Mouse (Mus musculus): Measurements from ENCODE around the gene Cerkl.
A peak's percentile ranks its signal among the peaks of the same experiment; 100 is the strongest.

The Cerkl gene

GRCm38 (mm10) chr2:79372154-79372467 is 84.5 kb downstream of the Cerkl start:
- DNase-seq (ENCODE audit: low spot score), result no peak

- no peak for DNase-seq (ENCODE audit: low spot score)
Observed at GRCm38 (mm10) chr2:79371326-79372153, 85.0 kb downstream of the Cerkl start.

GRCm38 (mm10) chr2:79370711-79371312 is 85.8 kb downstream of the Cerkl start:
- DNase-seq (ENCODE audit: low spot score), result no peak

GRCm38 (mm10) chr2:79369905-79370304 is 86.7 kb downstream of the Cerkl start:
- DNase-seq (ENCODE audit: low spot score), result no peak

GRCm38 (mm10) chr2:79369061-79369524 is 87.5 kb downstream of the Cerkl start:
- DNase-seq (ENCODE audit: low spot score), result peak; percentile 32

GRCm38 (mm10) chr2:79368661-79369060 is 87.9 kb downstream of the Cerkl start:
- no peak for DNase-seq (ENCODE audit: low spot score)

GRCm38 (mm10) chr2:79367451-79368450 is 88.8 kb downstream of the Cerkl start:
- DNase-seq (ENCODE audit: low spot score), result peak; percentile 56

- no peak for DNase-seq (ENCODE audit: low spot score)
Observed at GRCm38 (mm10) chr2:79363920-79364319, 92.7 kb downstream of the Cerkl start.

GRCm38 (mm10) chr2:79362029-79362428 is 94.6 kb downstream of the Cerkl start:
- no peak for DNase-seq (ENCODE audit: low spot score)

GRCm38 (mm10) chr2:79357835-79358234 is 98.8 kb downstream of the Cerkl start:
- DNase-seq (ENCODE audit: low spot score), result no peak

- DNase-seq (ENCODE audit: low spot score), result no peak
Observed at GRCm38 (mm10) chr2:79354773-79355172, 101.8 kb downstream of the Cerkl start.

- no peak for DNase-seq (ENCODE audit: low spot score)
Observed at GRCm38 (mm10) chr2:79352100-79352802, 104.3 kb downstream of the Cerkl start.

GRCm38 (mm10) chr2:79351179-79352099 is 105.1 kb downstream of the Cerkl start:
- peak; percentile 69 for DNase-seq (ENCODE audit: low spot score)

- DNase-seq (ENCODE audit: low spot score), result no peak
Observed at GRCm38 (mm10) chr2:79343115-79343514, 113.5 kb downstream of the Cerkl start.

GRCm38 (mm10) chr2:79339003-79339402 is 117.6 kb downstream of the Cerkl start:
- DNase-seq (ENCODE audit: low spot score), result no peak

GRCm38 (mm10) chr2:79336141-79336540 is 120.4 kb downstream of the Cerkl start:
- DNase-seq (ENCODE audit: low spot score), result no peak

- no peak for DNase-seq (ENCODE audit: low spot score)
Observed at GRCm38 (mm10) chr2:79334661-79335060, 121.9 kb downstream of the Cerkl start.

GRCm38 (mm10) chr2:79328079-79328478 is 128.5 kb downstream of the Cerkl start:
- DNase-seq (ENCODE audit: low spot score), result peak; percentile 13

- no peak for DNase-seq (ENCODE audit: low spot score)
Observed at GRCm38 (mm10) chr2:79316182-79316880, 140.3 kb downstream of the Cerkl start.

GRCm38 (mm10) chr2:79315108-79315507 is 141.5 kb downstream of the Cerkl start:
- no peak for DNase-seq (ENCODE audit: low spot score)
